Mouse (Mus musculus) embryonic facial prominence, embryonic 12.5 days (tissue): Measurements from ENCODE around the gene Notum. TPM values are rescaled to one million over a fixed set of nuclear protein-coding genes. Genes with fewer than 3 reads are reported as not detected.

Experiments
- ATAC-seq: fragments of 200-750 bp; cut with Nextera tagmentation; 2 replicates; pipeline ENCODE4 v1.8.0; 2017; ENCODE audit not compliant: insufficient number of reproducible peaks, insufficient read depth, low FRiP score, low TSS enrichment
- H3K27ac ChIP-seq: fragments of 300-500 bp; sonication (generic); 2 replicates; pipeline ENCODE4 v1.5.1; 2016; ENCODE audit warnings: mild to moderate bottlenecking
- H3K27me3 ChIP-seq: fragments of 300-500 bp; sonication (generic); 2 replicates; pipeline ENCODE4 v1.6.1; 2016; ENCODE audit warnings: mild to moderate bottlenecking, moderate library complexity
- H3K36me3 ChIP-seq: fragments of 300-500 bp; sonication (generic); 2 replicates; pipeline ENCODE4 v1.6.1; 2016; ENCODE audit warnings: mild to moderate bottlenecking
- H3K4me1 ChIP-seq: fragments of 300-500 bp; sonication (generic); 2 replicates; pipeline ENCODE4 v1.6.1; 2016
- H3K4me2 ChIP-seq: fragments of 300-500 bp; sonication (generic); replicated peaks from 2 replicates; pipeline ENCODE4 v1.6.1; 2016; ENCODE audit warnings: mild to moderate bottlenecking, moderate library complexity
- H3K4me3 ChIP-seq: fragments of 300-500 bp; sonication (generic); 2 replicates; pipeline ENCODE4 v1.5.1; 2016; ENCODE audit warnings: mild to moderate bottlenecking
- H3K9ac ChIP-seq: fragments of 300-500 bp; sonication (generic); 2 replicates; pipeline ENCODE4 v1.6.1; 2016; ENCODE audit warnings: mild to moderate bottlenecking, moderate library complexity
- H3K9me3 ChIP-seq: fragments of 300-500 bp; sonication (generic); 2 replicates; pipeline ENCODE4 v1.6.1; 2016; ENCODE audit warnings: mild to moderate bottlenecking, moderate library complexity
- WGBS: fragments of 180-500 bp; shearing (Covaris S2); methylation state at CpG from one replicate; pipeline ENCODE4 v1.1.7; 2016; 5-methylcytosine and 5-hydroxymethylcytosine counted together
- polyA plus RNA-seq: library from polyadenylated mRNA; unstranded; fragments of >200 nt; fragmentation: Nextera tagmentation; extraction: Ambion mirVana; gene quantifications from 2 replicates; pipeline ENCODE4 v1.2.1, GENCODE M21; 2016

Gene Notum
- polyA plus RNA-seq = 5.1 and 6.3 TPM in 2 replicates

GRCm38 (mm10) chr11:120661076-120661460 lies at the start of gene Notum:
Gene Notum, minus strand, starts transcription at chr11:120661175.
- under 1% methylated on average over 35 of the region's 35 CpGs for WGBS
- H3K36me3 ChIP-seq = no peaks in the 10 kb centered on the region
- 0 out of 2 replicates have a peak within 1 kb of the TSS, but pooled peaks have one; percentile 11 for H3K27ac ChIP-seq
- H3K4me3 ChIP-seq = peak within 1 kb of the TSS; percentile 43
- no peaks in the 10 kb centered on the region for H3K9me3 ChIP-seq
- H3K4me1 ChIP-seq = peaks cover 16% of the 10 kb centered on the region; the same call in 1 of the 2 replicates
- peak within 1 kb of the TSS; percentile 68 for H3K4me2 ChIP-seq
- no peak for ATAC-seq
- H3K27me3 ChIP-seq = peaks cover 86% of the 10 kb centered on the region
- H3K9ac ChIP-seq = peak within 1 kb of the TSS; percentile 48

- no peaks in the 10 kb centered on the region for H3K27me3 ChIP-seq
- H3K4me3 ChIP-seq = no peak overlapping the region
- peaks cover 44% of the 10 kb centered on the region for H3K4me1 ChIP-seq
- ATAC-seq = no peak
- H3K9me3 ChIP-seq = no peaks in the 10 kb centered on the region
- H3K27ac ChIP-seq = no peak overlapping the region
- 76% methylated on average over 5 of the region's 5 CpGs for WGBS
- no peak overlapping the region for H3K9ac ChIP-seq
- H3K4me2 ChIP-seq = no peak overlapping the region
- H3K36me3 ChIP-seq = peaks cover 31% of the 10 kb centered on the region
Measured at GRCm38 (mm10) chr11:120710672-120711071, 49.7 kb upstream of the Notum start.

- Histone ChIP-seq H3K4me1 (peaks cover 51% of the 10 kb centered on the region), H3K27me3 (no peaks in the 10 kb centered on the region), H3K4me3 (no peak overlapping the region), H3K9me3 (no peaks in the 10 kb centered on the region), H3K9ac (no peak overlapping the region), H3K36me3 (peaks cover 26% of the 10 kb centered on the region; the same call in 1 of the 2 replicates), H3K4me2 (no peak overlapping the region), H3K27ac (no peak overlapping the region)
- 75% methylated on average over 2 of the region's 2 CpGs for WGBS
- no peak for ATAC-seq
Measured at GRCm38 (mm10) chr11:120709551-120709950, 48.6 kb upstream of the Notum start.

- 34% methylated on average over 5 of the region's 5 CpGs for WGBS
- Histone ChIP-seq H3K4me2 (no peak overlapping the region), H3K27me3 (no peaks in the 10 kb centered on the region), H3K27ac (peak overlapping the region; percentile 87), H3K9me3 (no peaks in the 10 kb centered on the region), H3K4me1 (peaks cover 59% of the 10 kb centered on the region), H3K4me3 (no peak overlapping the region), H3K9ac (no peak overlapping the region), H3K36me3 (peaks cover 26% of the 10 kb centered on the region; the same call in 1 of the 2 replicates)
- no peak for ATAC-seq
Measured at GRCm38 (mm10) chr11:120707969-120708368, 47.0 kb upstream of the Notum start.

- no peak overlapping the region for H3K4me3 ChIP-seq
- peak overlapping the region; percentile 87 for H3K27ac ChIP-seq
- H3K4me2 ChIP-seq = peak overlapping the region; percentile 23
- H3K27me3 ChIP-seq = no peaks in the 10 kb centered on the region
- no peak for ATAC-seq
- peaks cover 52% of the 10 kb centered on the region for H3K4me1 ChIP-seq
- peaks cover 29% of the 10 kb centered on the region for H3K36me3 ChIP-seq
- no peaks in the 10 kb centered on the region for H3K9me3 ChIP-seq
- H3K9ac ChIP-seq = no peak overlapping the region; the same call in 1 of the 2 replicates
- WGBS = 5% methylated on average over 9 of the region's 12 CpGs
Measured at GRCm38 (mm10) chr11:120707225-120707624, 46.2 kb upstream of the Notum start.

GRCm38 (mm10) chr11:120706120-120706519 lies 45.1 kb upstream of the Notum start:
- Histone ChIP-seq H3K9ac (no peak overlapping the region), H3K4me2 (no peak overlapping the region), H3K27me3 (no peaks in the 10 kb centered on the region), H3K4me1 (peaks cover 48% of the 10 kb centered on the region), H3K4me3 (no peak overlapping the region), H3K27ac (peak overlapping the region; percentile 25; the same call in 1 of the 2 replicates), H3K36me3 (peaks cover 38% of the 10 kb centered on the region), H3K9me3 (no peaks in the 10 kb centered on the region)
- no peak for ATAC-seq
- WGBS = 69% methylated on average over 5 of the region's 5 CpGs

GRCm38 (mm10) chr11:120704486-120705325 lies 43.7 kb upstream of the Notum start:
- ATAC-seq = peak; percentile 48; the same call in 1 of the 2 replicates
- Histone ChIP-seq H3K27ac (peak overlapping the region; percentile 70), H3K4me1 (peaks cover 48% of the 10 kb centered on the region), H3K4me3 (no peak overlapping the region), H3K27me3 (no peaks in the 10 kb centered on the region), H3K4me2 (0 out of 2 replicates have a peak overlapping the region, but pooled peaks have one; percentile 0), H3K9ac (peak overlapping the region; percentile 31; the same call in 1 of the 2 replicates), H3K9me3 (no peaks in the 10 kb centered on the region), H3K36me3 (peaks cover 29% of the 10 kb centered on the region)
- 15% methylated on average over 8 of the region's 8 CpGs for WGBS

GRCm38 (mm10) chr11:120703696-120704454 lies 42.9 kb upstream of the Notum start:
- peak overlapping the region; percentile 31; the same call in 1 of the 2 replicates for H3K9ac ChIP-seq
- peaks cover 29% of the 10 kb centered on the region for H3K36me3 ChIP-seq
- 0 out of 2 replicates have a peak overlapping the region, but pooled peaks have one; percentile 0 for H3K4me2 ChIP-seq
- no peaks in the 10 kb centered on the region for H3K9me3 ChIP-seq
- 25% methylated on average over 15 of the region's 15 CpGs for WGBS
- no peak overlapping the region for H3K4me3 ChIP-seq
- H3K27ac ChIP-seq = peak overlapping the region; percentile 70
- ATAC-seq = no peak
- peaks cover 48% of the 10 kb centered on the region for H3K4me1 ChIP-seq
- no peaks in the 10 kb centered on the region for H3K27me3 ChIP-seq

GRCm38 (mm10) chr11:120697741-120698140 lies 36.8 kb upstream of the Notum start:
- Histone ChIP-seq H3K4me1 (peaks cover 17% of the 10 kb centered on the region), H3K9ac (peak overlapping the region; percentile 4; the same call in 1 of the 2 replicates)
- WGBS = 63% methylated on average over 10 of the region's 10 CpGs

GRCm38 (mm10) chr11:120696568-120696967 lies 35.6 kb upstream of the Notum start:
- no peak overlapping the region for H3K4me3 ChIP-seq
- ATAC-seq = no peak
- 95% methylated on average over 6 of the region's 6 CpGs for WGBS
- H3K9me3 ChIP-seq = no peaks in the 10 kb centered on the region
- H3K4me2 ChIP-seq = no peak overlapping the region
- no peaks in the 10 kb centered on the region for H3K27me3 ChIP-seq
- H3K9ac ChIP-seq = no peak overlapping the region
- peaks cover 46% of the 10 kb centered on the region for H3K36me3 ChIP-seq
- H3K27ac ChIP-seq = no peak overlapping the region
- H3K4me1 ChIP-seq = peaks cover 17% of the 10 kb centered on the region

More at GRCm38 (mm10) chr11:120697741-120698140, 36.8 kb upstream of the Notum start:
- H3K36me3 ChIP-seq = peaks cover 53% of the 10 kb centered on the region
- H3K4me2 ChIP-seq = no peak overlapping the region
- no peak overlapping the region for H3K4me3 ChIP-seq
- H3K27ac ChIP-seq = no peak overlapping the region; the same call in 1 of the 2 replicates
- H3K27me3 ChIP-seq = no peaks in the 10 kb centered on the region
- H3K9me3 ChIP-seq = no peaks in the 10 kb centered on the region
- no peak for ATAC-seq

- H3K4me3 ChIP-seq = no peak overlapping the region
- 35% methylated on average over 12 of the region's 12 CpGs for WGBS
- H3K4me1 ChIP-seq = peaks cover 17% of the 10 kb centered on the region
- H3K4me2 ChIP-seq = no peak overlapping the region
- no peaks in the 10 kb centered on the region for H3K9me3 ChIP-seq
- no peak overlapping the region; the same call in 1 of the 2 replicates for H3K9ac ChIP-seq
- H3K27me3 ChIP-seq = no peaks in the 10 kb centered on the region
- H3K27ac ChIP-seq = peak overlapping the region; percentile 68
- ATAC-seq = no peak
- H3K36me3 ChIP-seq = peaks cover 42% of the 10 kb centered on the region
Measured at GRCm38 (mm10) chr11:120695641-120696040, 34.7 kb upstream of the Notum start.
